In genomic region chr7:74876667-74877066, GRCm38 (mm10) we compare ENCODE assay signal across 28 mouse cellular contexts.
A peak's percentile ranks its signal among the peaks of the same experiment; 100 is the strongest.
DNase-seq lines count a peak whose midpoint lies in the region; ATAC-seq and TF ChIP-seq lines count a peak whose summit lies in the region.
"Had no signal": no experiment of that assay in that cellular context is flagged by ENCODE, and none has a peak within 500 bp of the region (broad histone marks: within the 10 kb centered on the region; RNA-seq: fewer than 3 reads in every experiment).

No protein-coding gene starts in this region.

- peak; percentile 14 to 25 for DNase-seq in left cerebral cortex, postnatal 14 days (ENCODE audit: low spot score in 2 of 2)
- DNase-seq in left cerebral cortex, adult 2 months (ENCODE audit: extremely low spot score in 1 of 2, low spot score in 2 of 2) = no peak
- DNase-seq in right cerebral cortex, postnatal 10 days (ENCODE audit: low spot score in 2 of 2) = peak; percentile 22 to 34
- no peak for DNase-seq in right cerebral cortex, postnatal 25 days
- peak; percentile 35 for DNase-seq in layer of hippocampus, adult 9-10 months (ENCODE audit: low spot score)
- no peak for DNase-seq in hindbrain, embryonic 11.5 days (ENCODE audit: low spot score)
- DNase-seq: adrenal gland, adult 2 months; adrenal gland, postnatal 36 days; B cell, adult 2 months; cerebellum, adult 8-10 months; cerebellum, postnatal 25 days; gastrocnemius, postnatal 10 days; heart, postnatal 10 days; kidney, adult 2 months; retina, postnatal 1 day; thymus, postnatal 14 days had no signal

- H3K4me2 ChIP-seq in hindbrain, embryonic 16.5 days (ENCODE audit: low read length) = no peak overlapping the region
- no peak overlapping the region for H3K4me2 ChIP-seq in hindbrain, embryonic 11.5 days (replicated peaks; ENCODE audit: low read depth, low read length)
- H3K4me2 ChIP-seq: heart, embryonic 13.5 days; hindbrain, embryonic 15.5 days; intestine, embryonic 15.5 days; limb, embryonic 13.5 days; liver, embryonic 11.5 days; lung, embryonic 15.5 days; midbrain, embryonic 15.5 days; neural tube, embryonic 15.5 days; stomach, embryonic 15.5 days had no signal

- TF ChIP-seq CTCF in left cerebral cortex, adult 2 months (IDR thresholded peaks at IDR 0.05) = no peak

- ATAC-seq in hindbrain, embryonic 16.5 days = no peak
- no peak for ATAC-seq in hindbrain, embryonic 11.5 days (ENCODE audit: low FRiP score)
- ATAC-seq: forebrain, embryonic 14.5 days; intestine, embryonic 15.5 days; midbrain, embryonic 15.5 days had no signal

- H3K4me1 ChIP-seq in hindbrain, embryonic 16.5 days (ENCODE audit: control insufficient read depth, insufficient read depth, low read depth, low read length) = no peaks in the 10 kb centered on the region
- no peaks in the 10 kb centered on the region for H3K4me1 ChIP-seq in hindbrain, embryonic 11.5 days (replicated peaks; ENCODE audit: control insufficient read depth, insufficient read depth, low read length)
- H3K4me1 ChIP-seq: heart, embryonic 13.5 days; hindbrain, embryonic 15.5 days; intestine, embryonic 15.5 days; limb, embryonic 13.5 days; lung, embryonic 15.5 days; midbrain, embryonic 10.5 days; midbrain, embryonic 15.5 days; neural tube, embryonic 15.5 days; stomach, embryonic 15.5 days had no signal

- no peak overlapping the region; the same call in 1 of the 2 replicates for H3K27ac ChIP-seq in left cerebral cortex, adult 2 months
- H3K27ac ChIP-seq in hindbrain, embryonic 16.5 days (ENCODE audit: low read depth, low read length) = no peak overlapping the region
- H3K27ac ChIP-seq in hindbrain, embryonic 11.5 days (ENCODE audit: low read depth, low read length) = no peak overlapping the region
- H3K27ac ChIP-seq: heart, embryonic 13.5 days; hindbrain, embryonic 15.5 days; intestine, embryonic 15.5 days; limb, embryonic 13.5 days; lung, embryonic 15.5 days; midbrain, embryonic 10.5 days; midbrain, embryonic 15.5 days; neural tube, embryonic 15.5 days; stomach, embryonic 15.5 days had no signal

- no peak overlapping the region for H3K9ac ChIP-seq in hindbrain, embryonic 16.5 days (ENCODE audit: low read depth, low read length)
- H3K9ac ChIP-seq in hindbrain, embryonic 11.5 days (ENCODE audit: low read depth, low read length) = no peak overlapping the region
- H3K9ac ChIP-seq: heart, embryonic 13.5 days; hindbrain, embryonic 15.5 days; intestine, embryonic 15.5 days; limb, embryonic 13.5 days; lung, embryonic 15.5 days; midbrain, embryonic 15.5 days; neural tube, embryonic 15.5 days; stomach, embryonic 15.5 days had no signal

- no peaks in the 10 kb centered on the region for H3K36me3 ChIP-seq in hindbrain, embryonic 16.5 days (ENCODE audit: control insufficient read depth, insufficient read depth, low read length)
- H3K36me3 ChIP-seq in hindbrain, embryonic 11.5 days (ENCODE audit: control insufficient read depth, insufficient read depth, low read length) = no peaks in the 10 kb centered on the region
- H3K36me3 ChIP-seq: heart, embryonic 13.5 days; hindbrain, embryonic 15.5 days; intestine, embryonic 15.5 days; limb, embryonic 13.5 days; lung, embryonic 15.5 days; midbrain, embryonic 10.5 days; midbrain, embryonic 15.5 days; neural tube, embryonic 15.5 days; stomach, embryonic 15.5 days had no signal

- intact Hi-C loops in left cerebral cortex, postnatal 14 days (cut with DNase I) = no loop called here
- intact Hi-C loops in left cerebral cortex, adult 2 months (cut with DNase I) = loop anchor here (5.0 to 10.0 kb wide), 4 partner anchors 162 to 499 kb away; partner anchors contain the start of gene Slco3a1

- H3K9me3 ChIP-seq in hindbrain, embryonic 16.5 days (ENCODE audit: control insufficient read depth, low read length) = no peaks in the 10 kb centered on the region
- H3K9me3 ChIP-seq in hindbrain, embryonic 11.5 days (ENCODE audit: control insufficient read depth, low read length) = no peaks in the 10 kb centered on the region
- H3K9me3 ChIP-seq: heart, embryonic 13.5 days; hindbrain, embryonic 15.5 days; intestine, embryonic 15.5 days; limb, embryonic 13.5 days; lung, embryonic 15.5 days; midbrain, embryonic 10.5 days; midbrain, embryonic 15.5 days; neural tube, embryonic 15.5 days; stomach, embryonic 15.5 days had no signal

- WGBS in hindbrain, embryonic 16.5 days = 78% methylated on average over 4 of the region's 4 CpGs
- WGBS in hindbrain, embryonic 11.5 days = 73% methylated on average over 4 of the region's 4 CpGs

- no peaks in the 10 kb centered on the region for H3K27me3 ChIP-seq in hindbrain, embryonic 16.5 days (replicated peaks; ENCODE audit: control insufficient read depth, insufficient read depth, low read length)
- no peaks in the 10 kb centered on the region for H3K27me3 ChIP-seq in hindbrain, embryonic 11.5 days (ENCODE audit: control insufficient read depth, insufficient read depth, low read length)
- H3K27me3 ChIP-seq: heart, embryonic 13.5 days; hindbrain, embryonic 15.5 days; intestine, embryonic 15.5 days; limb, embryonic 13.5 days; lung, embryonic 15.5 days; midbrain, embryonic 15.5 days; neural tube, embryonic 15.5 days; stomach, embryonic 15.5 days had no signal

- no peak overlapping the region for H3K4me3 ChIP-seq in left cerebral cortex, adult 2 months
- H3K4me3 ChIP-seq in hindbrain, embryonic 16.5 days (ENCODE audit: low read length) = no peak overlapping the region
- no peak overlapping the region for H3K4me3 ChIP-seq in hindbrain, embryonic 11.5 days (ENCODE audit: low read depth, low read length)
- H3K4me3 ChIP-seq: heart, embryonic 13.5 days; hindbrain, embryonic 15.5 days; intestine, embryonic 15.5 days; limb, embryonic 13.5 days; lung, embryonic 15.5 days; midbrain, embryonic 10.5 days; midbrain, embryonic 15.5 days; neural tube, embryonic 15.5 days; stomach, embryonic 15.5 days had no signal

Comparison
In these comparisons a context has a peak if more than half of its experiments do, and no peak if none do; other contexts are left out.
1. DNase-seq: peak in left cerebral cortex, postnatal 14 days (2 of 2), right cerebral cortex, postnatal 10 days (2 of 2) and layer of hippocampus, adult 9-10 months (single experiment); none in left cerebral cortex, adult 2 months (0 of 2), right cerebral cortex, postnatal 25 days (single experiment) and hindbrain, embryonic 11.5 days (single experiment).